Mouse (Mus musculus): ENCODE results near the gene Zdhhc19. TPM values are rescaled to one million over a fixed set of nuclear protein-coding genes. Genes with fewer than 3 reads are reported as not detected.

Gene Zdhhc19
- polyA plus RNA-seq, 1 experiment from 2014 or later: not detected

DNA sequence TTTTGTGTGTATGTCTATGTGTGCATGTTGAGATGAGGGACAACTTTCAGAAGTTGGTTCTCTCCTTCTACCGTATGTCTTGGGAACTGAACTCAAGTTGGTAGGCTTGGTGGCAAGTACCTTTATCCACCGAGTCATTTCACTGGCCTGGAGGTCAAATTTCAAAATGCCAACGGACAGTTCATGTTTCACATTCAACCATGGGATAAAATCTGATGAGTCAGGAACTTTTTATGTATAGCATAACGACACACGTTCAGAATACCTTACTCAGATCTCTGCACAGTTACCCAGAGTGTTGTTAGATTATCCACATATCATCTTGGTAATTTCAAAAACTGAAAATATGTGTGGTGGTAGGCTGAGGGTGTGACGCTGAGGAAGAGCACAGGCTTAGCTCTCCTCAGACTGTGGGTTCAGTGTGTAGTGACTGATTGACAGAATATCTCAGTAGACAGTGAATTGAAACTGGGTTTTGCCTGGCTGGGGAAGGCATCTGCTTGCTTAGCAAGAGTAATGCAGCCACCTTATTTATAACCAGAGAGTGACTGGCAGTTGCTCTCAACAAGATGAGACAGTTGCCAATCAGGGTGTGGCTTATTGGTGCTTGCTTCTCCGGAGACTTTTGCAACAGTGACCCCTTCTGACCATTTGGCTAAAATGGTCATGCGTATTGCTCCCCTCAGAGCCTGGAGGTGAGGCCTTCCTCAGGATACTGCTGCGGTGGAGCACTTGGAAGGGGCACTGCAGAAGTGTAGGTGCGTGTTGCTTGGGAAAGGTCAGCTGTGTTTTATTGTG lies 38.3 kb upstream of the Zdhhc19 start:
- Histone ChIP-seq H3K27me3 (ENCODE audit: control insufficient read depth, insufficient read depth, low read length) (no peaks in the 10 kb centered on the region), H3K36me3 (ENCODE audit: control insufficient read depth, insufficient read depth, low read length) (no peaks in the 10 kb centered on the region), H3K9me3 (ENCODE audit: control insufficient read depth, low read depth, low read length) (no peaks in the 10 kb centered on the region), H3K9ac (replicated peaks; ENCODE audit: low read depth, low read length) (no peak overlapping the region), H3K4me2 (replicated peaks; ENCODE audit: low read depth, low read length) (no peak overlapping the region), H3K4me3 (ENCODE audit: low read depth, low read length) (no peak overlapping the region), H3K27ac (ENCODE audit: low read length) (no peak overlapping the region), H3K4me1 (ENCODE audit: control insufficient read depth, insufficient read depth, low read length) (no peaks in the 10 kb centered on the region)
- WGBS: 61% methylated on average over 10 of the region's 10 CpGs
- ATAC-seq (ENCODE audit: insufficient number of reproducible peaks, insufficient read depth, low FRiP score, low read depth): no peak

DNA sequence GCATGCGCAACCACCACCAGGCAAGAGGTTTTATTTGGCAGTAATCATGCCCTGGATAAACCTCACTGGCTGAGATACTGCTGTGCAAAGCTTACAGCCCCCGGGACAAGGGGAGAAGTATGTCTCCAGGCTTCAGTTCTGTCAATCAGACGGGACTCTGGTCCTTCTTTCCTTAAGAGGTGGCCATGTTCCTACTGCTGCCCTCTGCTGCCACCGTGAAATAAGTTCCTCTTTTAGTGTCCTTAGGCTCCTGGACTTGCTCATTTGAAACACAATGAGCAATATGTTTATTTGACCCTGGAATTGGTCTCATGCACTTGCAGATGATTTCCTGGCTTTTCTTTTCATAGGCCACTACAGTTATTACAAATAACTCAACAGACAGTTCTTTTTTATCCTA lies 35.5 kb upstream of the Zdhhc19 start:
- no peaks in the 10 kb centered on the region for H3K27me3 ChIP-seq (ENCODE audit: control insufficient read depth, insufficient read depth, low read length)
- no peak overlapping the region for H3K4me2 ChIP-seq (replicated peaks; ENCODE audit: low read depth, low read length)
- no peak overlapping the region for H3K27ac ChIP-seq (ENCODE audit: low read length)
- 65% methylated on average over 4 of the region's 4 CpGs for WGBS
- no peak for ATAC-seq (ENCODE audit: insufficient number of reproducible peaks, insufficient read depth, low FRiP score, low read depth)
- no peak overlapping the region for H3K9ac ChIP-seq (replicated peaks; ENCODE audit: low read depth, low read length)
- H3K4me3 ChIP-seq (ENCODE audit: low read depth, low read length): no peak overlapping the region
- no peaks in the 10 kb centered on the region for H3K4me1 ChIP-seq (ENCODE audit: control insufficient read depth, insufficient read depth, low read length)
- 0 out of 2 replicates have a peak, but pooled peaks cover 3% of the 10 kb centered on the region for H3K36me3 ChIP-seq (ENCODE audit: control insufficient read depth, insufficient read depth, low read length)
- H3K9me3 ChIP-seq (ENCODE audit: control insufficient read depth, low read depth, low read length): no peaks in the 10 kb centered on the region

DNA sequence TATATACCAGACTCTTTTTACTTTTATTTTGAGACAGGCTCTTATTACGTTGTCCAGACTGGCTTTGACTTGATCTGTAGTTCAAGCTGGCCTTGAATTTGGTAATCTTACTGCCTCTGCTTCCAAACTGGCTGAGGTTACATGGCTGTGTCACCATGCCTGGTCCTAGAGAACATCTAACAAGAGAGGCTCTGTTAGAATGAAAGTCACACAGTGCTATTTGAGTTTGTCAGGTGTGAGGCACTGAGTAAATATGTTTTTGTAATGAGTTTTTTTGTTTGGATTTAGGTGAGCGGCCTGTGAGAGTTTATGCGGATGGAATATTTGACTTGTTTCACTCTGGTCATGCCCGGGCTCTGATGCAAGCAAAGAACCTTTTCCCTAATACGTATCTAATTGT lies 34.4 kb upstream of the Zdhhc19 start:
- Histone ChIP-seq H3K27me3 (ENCODE audit: control insufficient read depth, insufficient read depth, low read length) (no peaks in the 10 kb centered on the region), H3K4me2 (replicated peaks; ENCODE audit: low read depth, low read length) (no peak overlapping the region), H3K4me3 (ENCODE audit: low read depth, low read length) (no peak overlapping the region), H3K9me3 (ENCODE audit: control insufficient read depth, low read depth, low read length) (no peaks in the 10 kb centered on the region), H3K36me3 (ENCODE audit: control insufficient read depth, insufficient read depth, low read length) (0 out of 2 replicates have a peak, but pooled peaks cover 3% of the 10 kb centered on the region), H3K27ac (ENCODE audit: low read length) (no peak overlapping the region), H3K4me1 (ENCODE audit: control insufficient read depth, insufficient read depth, low read length) (no peaks in the 10 kb centered on the region), H3K9ac (replicated peaks; ENCODE audit: low read depth, low read length) (no peak overlapping the region)
- no peak for ATAC-seq (ENCODE audit: insufficient number of reproducible peaks, insufficient read depth, low FRiP score, low read depth)
- 83% methylated on average over 5 of the region's 5 CpGs for WGBS

DNA sequence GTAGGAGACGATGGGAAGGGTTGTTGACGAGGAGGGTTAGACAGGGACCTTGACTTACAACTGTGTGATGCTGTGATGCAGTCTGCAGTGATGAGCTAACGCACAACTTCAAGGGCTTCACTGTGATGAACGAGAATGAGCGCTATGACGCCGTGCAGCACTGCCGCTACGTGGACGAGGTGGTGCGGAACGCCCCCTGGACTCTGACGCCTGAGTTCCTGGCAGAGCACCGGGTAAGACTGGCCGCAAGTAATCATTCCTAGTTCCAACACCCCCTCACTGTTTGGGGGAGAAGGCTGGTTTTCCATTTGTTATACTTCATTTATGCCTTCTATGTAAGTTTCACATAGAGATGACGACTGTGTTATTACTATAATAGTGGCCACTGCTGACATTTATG lies 33.1 kb upstream of the Zdhhc19 start:
- ATAC-seq (ENCODE audit: insufficient number of reproducible peaks, insufficient read depth, low FRiP score, low read depth): no peak
- 94% methylated on average over 16 of the region's 16 CpGs for WGBS
- H3K36me3 ChIP-seq (ENCODE audit: control insufficient read depth, insufficient read depth, low read length): peaks cover 3% of the 10 kb centered on the region; the same call in 1 of the 2 replicates
- no peak overlapping the region for H3K4me3 ChIP-seq (ENCODE audit: low read depth, low read length)
- H3K27ac ChIP-seq (ENCODE audit: low read length): no peak overlapping the region
- H3K27me3 ChIP-seq (ENCODE audit: control insufficient read depth, insufficient read depth, low read length): no peaks in the 10 kb centered on the region
- H3K4me2 ChIP-seq (replicated peaks; ENCODE audit: low read depth, low read length): no peak overlapping the region
- no peaks in the 10 kb centered on the region for H3K4me1 ChIP-seq (ENCODE audit: control insufficient read depth, insufficient read depth, low read length)
- H3K9me3 ChIP-seq (ENCODE audit: control insufficient read depth, low read depth, low read length): no peaks in the 10 kb centered on the region
- no peak overlapping the region for H3K9ac ChIP-seq (replicated peaks; ENCODE audit: low read depth, low read length)

DNA sequence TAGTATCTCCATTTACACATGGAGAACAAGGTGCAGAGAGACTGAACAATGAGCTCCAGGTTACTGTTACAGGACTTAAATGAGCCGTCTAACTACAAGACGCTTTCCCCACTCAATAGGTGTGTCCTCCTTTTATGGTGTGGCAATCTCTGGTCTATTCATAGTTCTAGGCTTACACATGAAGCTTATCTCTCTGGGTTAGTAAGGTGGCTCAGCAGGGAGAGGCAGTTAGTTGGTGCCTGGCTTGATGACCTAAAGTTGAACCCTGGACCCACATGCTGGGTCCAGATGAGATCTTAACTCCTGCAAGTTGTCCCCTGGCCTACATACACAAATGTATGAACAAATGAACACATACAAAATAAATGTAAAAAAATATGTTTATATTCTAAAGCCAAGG lies 32.6 kb upstream of the Zdhhc19 start:
- H3K27ac ChIP-seq (ENCODE audit: low read length): no peak overlapping the region
- no peaks in the 10 kb centered on the region for H3K9me3 ChIP-seq (ENCODE audit: control insufficient read depth, low read depth, low read length)
- no peak overlapping the region for H3K9ac ChIP-seq (replicated peaks; ENCODE audit: low read depth, low read length)
- no peaks in the 10 kb centered on the region for H3K27me3 ChIP-seq (ENCODE audit: control insufficient read depth, insufficient read depth, low read length)
- no peaks in the 10 kb centered on the region for H3K4me1 ChIP-seq (ENCODE audit: control insufficient read depth, insufficient read depth, low read length)
- no peak overlapping the region for H3K4me3 ChIP-seq (ENCODE audit: low read depth, low read length)
- H3K36me3 ChIP-seq (ENCODE audit: control insufficient read depth, insufficient read depth, low read length): peaks cover 3% of the 10 kb centered on the region; the same call in 1 of the 2 replicates
- WGBS: 81% methylated on average over 2 of the region's 2 CpGs
- ATAC-seq (ENCODE audit: insufficient number of reproducible peaks, insufficient read depth, low FRiP score, low read depth): peak; percentile 63; the same call in 1 of the 2 replicates
- H3K4me2 ChIP-seq (replicated peaks; ENCODE audit: low read depth, low read length): no peak overlapping the region

DNA sequence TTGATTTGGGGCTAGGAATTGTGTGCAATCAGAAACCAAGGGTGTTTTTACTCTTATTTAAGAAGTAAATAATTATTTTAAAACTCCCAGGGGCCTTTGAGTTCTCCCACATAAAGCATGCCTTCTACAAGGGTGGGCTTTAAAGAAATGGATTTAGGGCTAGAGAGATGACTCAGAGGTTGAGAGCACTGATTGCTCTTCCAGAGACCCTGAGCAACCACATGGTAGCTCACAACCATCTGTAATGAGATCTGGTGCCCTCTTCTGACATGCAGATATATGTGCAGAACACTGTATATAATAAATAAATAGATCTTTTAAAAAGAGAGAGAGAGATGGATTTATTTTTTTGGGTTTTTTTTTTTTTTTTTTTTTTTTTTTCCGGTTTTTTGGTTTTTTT lies 31.2 kb upstream of the Zdhhc19 start:
- Histone ChIP-seq H3K4me1 (ENCODE audit: control insufficient read depth, insufficient read depth, low read length) (no peaks in the 10 kb centered on the region), H3K4me2 (replicated peaks; ENCODE audit: low read depth, low read length) (no peak overlapping the region), H3K9me3 (ENCODE audit: control insufficient read depth, low read depth, low read length) (no peaks in the 10 kb centered on the region), H3K36me3 (ENCODE audit: control insufficient read depth, insufficient read depth, low read length) (peaks cover 5% of the 10 kb centered on the region; the same call in 1 of the 2 replicates), H3K27ac (ENCODE audit: low read length) (no peak overlapping the region), H3K4me3 (ENCODE audit: low read depth, low read length) (no peak overlapping the region), H3K27me3 (ENCODE audit: control insufficient read depth, insufficient read depth, low read length) (no peaks in the 10 kb centered on the region), H3K9ac (replicated peaks; ENCODE audit: low read depth, low read length) (no peak overlapping the region)
- WGBS: 0% methylated on average over 1 of the region's 1 CpGs
- ATAC-seq (ENCODE audit: insufficient number of reproducible peaks, insufficient read depth, low FRiP score, low read depth): no peak

DNA sequence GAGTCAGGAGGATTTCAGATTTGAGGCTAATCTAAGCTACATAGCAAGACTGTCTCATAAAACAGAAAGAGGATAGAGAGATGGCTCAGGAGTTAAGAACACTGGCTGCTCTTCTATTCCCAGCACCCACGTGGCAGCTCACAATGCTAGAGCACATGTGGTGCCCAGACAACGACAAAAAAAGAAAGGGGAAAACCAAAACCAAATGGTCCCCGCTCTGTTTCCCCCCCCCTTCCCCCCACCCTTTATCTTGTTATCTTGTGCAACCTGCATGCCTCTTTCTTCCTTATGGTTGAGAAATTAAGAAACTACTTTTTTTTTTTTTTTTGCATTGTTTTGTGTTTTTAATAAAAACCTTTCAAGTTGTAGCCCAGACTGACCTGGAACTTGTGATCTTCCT lies 27.6 kb upstream of the Zdhhc19 start:
- Histone ChIP-seq H3K4me1 (ENCODE audit: control insufficient read depth, insufficient read depth, low read length) (no peaks in the 10 kb centered on the region), H3K4me2 (replicated peaks; ENCODE audit: low read depth, low read length) (no peak overlapping the region), H3K36me3 (ENCODE audit: control insufficient read depth, insufficient read depth, low read length) (peaks cover 7% of the 10 kb centered on the region; the same call in 1 of the 2 replicates), H3K4me3 (ENCODE audit: low read depth, low read length) (no peak overlapping the region), H3K27ac (ENCODE audit: low read length) (no peak overlapping the region), H3K9me3 (ENCODE audit: control insufficient read depth, low read depth, low read length) (no peaks in the 10 kb centered on the region), H3K9ac (replicated peaks; ENCODE audit: low read depth, low read length) (no peak overlapping the region), H3K27me3 (ENCODE audit: control insufficient read depth, insufficient read depth, low read length) (no peaks in the 10 kb centered on the region)
- WGBS: 83% methylated on average over 3 of the region's 3 CpGs
- no peak for ATAC-seq (ENCODE audit: insufficient number of reproducible peaks, insufficient read depth, low FRiP score, low read depth)

DNA sequence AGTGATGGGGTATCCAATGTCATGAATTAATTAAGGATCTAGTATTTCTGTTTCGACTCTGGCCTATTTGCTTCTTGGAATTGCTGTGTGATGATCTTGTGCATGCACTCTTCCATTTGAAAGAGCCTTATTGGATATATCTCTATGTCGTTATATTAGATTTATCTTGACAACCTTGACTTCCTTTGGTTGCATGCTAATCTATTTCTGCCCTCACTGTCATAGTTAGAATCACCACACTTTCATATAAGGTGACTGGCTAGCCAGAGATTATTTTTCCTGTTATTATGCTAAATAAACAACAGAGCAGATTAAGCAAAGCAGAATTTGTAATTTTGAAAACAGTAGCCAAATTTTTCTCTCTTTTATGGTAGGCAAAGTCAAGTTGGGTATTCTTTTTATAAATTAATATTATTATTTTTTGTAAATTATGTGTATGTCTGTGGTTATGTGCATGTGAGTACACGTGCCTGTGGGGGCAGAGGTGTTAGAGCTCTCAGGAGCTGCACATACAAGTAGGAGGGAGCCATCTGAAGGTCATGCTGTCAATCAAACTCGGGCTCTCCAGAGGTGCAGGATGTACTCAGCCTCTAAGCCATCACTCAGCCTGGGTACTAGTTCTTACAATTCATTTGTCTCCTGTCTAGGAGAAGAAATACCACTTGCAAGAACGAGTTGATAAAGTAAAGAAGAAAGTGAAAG lies 26.5 kb upstream of the Zdhhc19 start:
- H3K9ac ChIP-seq (replicated peaks; ENCODE audit: low read depth, low read length): no peak overlapping the region
- H3K36me3 ChIP-seq (ENCODE audit: control insufficient read depth, insufficient read depth, low read length): peaks cover 7% of the 10 kb centered on the region; the same call in 1 of the 2 replicates
- no peaks in the 10 kb centered on the region for H3K4me1 ChIP-seq (ENCODE audit: control insufficient read depth, insufficient read depth, low read length)
- H3K4me3 ChIP-seq (ENCODE audit: low read depth, low read length): no peak overlapping the region
- no peak for ATAC-seq (ENCODE audit: insufficient number of reproducible peaks, insufficient read depth, low FRiP score, low read depth)
- no peaks in the 10 kb centered on the region for H3K9me3 ChIP-seq (ENCODE audit: control insufficient read depth, low read depth, low read length)
- no peak overlapping the region for H3K4me2 ChIP-seq (replicated peaks; ENCODE audit: low read depth, low read length)
- 72% methylated on average over 5 of the region's 5 CpGs for WGBS
- H3K27ac ChIP-seq (ENCODE audit: low read length): no peak overlapping the region
- no peaks in the 10 kb centered on the region for H3K27me3 ChIP-seq (ENCODE audit: control insufficient read depth, insufficient read depth, low read length)

All from stomach, embryonic 14.5 days (tissue).